20 mouse cellular contexts compared by ENCODE assay signal in genomic region chr10:60590241-60590640, GRCm38 (mm10).
"Had no signal": no experiment of that assay in that cellular context is flagged by ENCODE, and none has a peak within 500 bp of the region (broad histone marks: within the 10 kb centered on the region; RNA-seq: fewer than 3 reads in every experiment).

No protein-coding gene starts in this region.

- H3K9me3 ChIP-seq: intestine, embryonic 15.5 days; limb, embryonic 12.5 days; limb, embryonic 15.5 days; midbrain, embryonic 12.5 days; midbrain, embryonic 15.5 days; stomach, embryonic 15.5 days had no signal

- H3K27ac ChIP-seq: intestine, embryonic 15.5 days; layer of hippocampus, adult 2 months; limb, embryonic 12.5 days; limb, embryonic 15.5 days; liver, embryonic 14.5 days; macrophage; midbrain, embryonic 12.5 days; midbrain, embryonic 15.5 days; stomach, embryonic 15.5 days had no signal

- H3K27me3 ChIP-seq: intestine, embryonic 15.5 days; stomach, embryonic 15.5 days had no signal

- ATAC-seq: intestine, embryonic 15.5 days; liver, postnatal 0 days; lung, postnatal 0 days; midbrain, embryonic 15.5 days had no signal

- H3K36me3 ChIP-seq: intestine, embryonic 15.5 days; limb, embryonic 12.5 days; limb, embryonic 15.5 days; midbrain, embryonic 12.5 days; midbrain, embryonic 15.5 days; stomach, embryonic 15.5 days had no signal

- H3K4me2 ChIP-seq: intestine, embryonic 15.5 days; limb, embryonic 12.5 days; limb, embryonic 15.5 days; liver, embryonic 11.5 days; lung, embryonic 14.5 days; midbrain, embryonic 12.5 days; midbrain, embryonic 15.5 days; stomach, embryonic 15.5 days had no signal

- DNase-seq: kidney, adult 18-20 months; kidney, postnatal 14 days; layer of hippocampus, adult 9-11 months; liver, postnatal 0 days; lung, embryonic 14.5 days; right cerebral cortex, adult 18-20 months; right cerebral cortex, postnatal 14 days; spleen, adult 18-20 months; thymus, postnatal 25 days had no signal

- H3K9ac ChIP-seq: intestine, embryonic 15.5 days; limb, embryonic 12.5 days; limb, embryonic 15.5 days; liver, embryonic 14.5 days; liver, postnatal 0 days; lung, embryonic 14.5 days; midbrain, embryonic 12.5 days; midbrain, embryonic 15.5 days; stomach, embryonic 15.5 days had no signal

- H3K4me3 ChIP-seq: intestine, embryonic 15.5 days; layer of hippocampus, adult 2 months; limb, embryonic 12.5 days; limb, embryonic 15.5 days; midbrain, embryonic 12.5 days; midbrain, embryonic 15.5 days; stomach, embryonic 15.5 days had no signal
